Mouse (Mus musculus): ENCODE results near the gene Chd9. TPM values are rescaled to one million over a fixed set of nuclear protein-coding genes. Genes with fewer than 3 reads are reported as not detected.
A peak's percentile ranks its signal among the peaks of the same experiment; 100 is the strongest.

Gene Chd9
- polyA plus RNA-seq, 1 experiment from 2014 or later, result 70.1 TPM

DNA sequence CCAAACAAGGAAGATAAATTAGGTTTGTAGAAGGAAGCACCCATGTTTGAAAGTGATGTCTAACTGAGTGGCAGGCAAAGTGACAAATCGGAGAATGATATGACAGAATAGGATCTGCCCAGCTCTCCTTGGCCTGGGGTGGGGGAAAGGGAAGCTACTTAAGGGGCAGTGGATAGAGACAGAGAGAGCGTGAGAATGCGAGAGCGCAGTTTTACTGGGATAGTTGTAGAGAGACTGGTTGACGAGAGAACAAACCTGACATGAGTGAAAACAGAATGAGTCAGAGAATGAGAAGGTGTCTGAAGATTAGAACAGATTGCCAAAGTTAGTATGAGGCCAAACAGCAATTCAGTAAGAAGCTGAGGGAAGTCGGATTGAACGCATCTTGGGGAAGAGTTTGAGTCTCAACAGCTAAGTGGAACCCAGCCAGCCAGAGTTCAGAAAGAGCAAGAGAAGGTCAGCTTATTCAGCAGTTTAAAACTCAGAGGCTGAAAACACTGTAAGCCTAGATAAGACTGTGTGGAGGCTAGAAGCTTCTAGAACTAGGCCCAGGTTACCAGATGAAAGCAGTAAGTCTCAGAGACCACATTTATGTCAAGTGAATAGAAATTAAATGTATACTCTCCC lies 231.8 kb downstream of the Chd9 start:
- no peak overlapping the region for H3K9ac ChIP-seq (ENCODE audit: low read depth, low read length)
- WGBS, result 82% methylated on average over 7 of the region's 7 CpGs
- no peaks in the 10 kb centered on the region for H3K9me3 ChIP-seq (ENCODE audit: control insufficient read depth, low read length)
- no peak for ATAC-seq (ENCODE audit: low FRiP score, low TSS enrichment)
- H3K4me1 ChIP-seq (ENCODE audit: control insufficient read depth, insufficient read depth, low read length), result no peaks in the 10 kb centered on the region
- H3K36me3 ChIP-seq (ENCODE audit: control insufficient read depth, insufficient read depth, low read length), result peaks cover 3% of the 10 kb centered on the region; the same call in 1 of the 2 replicates
- H3K4me2 ChIP-seq (replicated peaks; ENCODE audit: low read depth, low read length), result no peak overlapping the region
- H3K4me3 ChIP-seq (ENCODE audit: low read length), result no peak overlapping the region
- H3K27ac ChIP-seq (ENCODE audit: low read depth, low read length), result no peak overlapping the region
- H3K27me3 ChIP-seq (ENCODE audit: control insufficient read depth, insufficient read depth, low read length), result no peaks in the 10 kb centered on the region

DNA sequence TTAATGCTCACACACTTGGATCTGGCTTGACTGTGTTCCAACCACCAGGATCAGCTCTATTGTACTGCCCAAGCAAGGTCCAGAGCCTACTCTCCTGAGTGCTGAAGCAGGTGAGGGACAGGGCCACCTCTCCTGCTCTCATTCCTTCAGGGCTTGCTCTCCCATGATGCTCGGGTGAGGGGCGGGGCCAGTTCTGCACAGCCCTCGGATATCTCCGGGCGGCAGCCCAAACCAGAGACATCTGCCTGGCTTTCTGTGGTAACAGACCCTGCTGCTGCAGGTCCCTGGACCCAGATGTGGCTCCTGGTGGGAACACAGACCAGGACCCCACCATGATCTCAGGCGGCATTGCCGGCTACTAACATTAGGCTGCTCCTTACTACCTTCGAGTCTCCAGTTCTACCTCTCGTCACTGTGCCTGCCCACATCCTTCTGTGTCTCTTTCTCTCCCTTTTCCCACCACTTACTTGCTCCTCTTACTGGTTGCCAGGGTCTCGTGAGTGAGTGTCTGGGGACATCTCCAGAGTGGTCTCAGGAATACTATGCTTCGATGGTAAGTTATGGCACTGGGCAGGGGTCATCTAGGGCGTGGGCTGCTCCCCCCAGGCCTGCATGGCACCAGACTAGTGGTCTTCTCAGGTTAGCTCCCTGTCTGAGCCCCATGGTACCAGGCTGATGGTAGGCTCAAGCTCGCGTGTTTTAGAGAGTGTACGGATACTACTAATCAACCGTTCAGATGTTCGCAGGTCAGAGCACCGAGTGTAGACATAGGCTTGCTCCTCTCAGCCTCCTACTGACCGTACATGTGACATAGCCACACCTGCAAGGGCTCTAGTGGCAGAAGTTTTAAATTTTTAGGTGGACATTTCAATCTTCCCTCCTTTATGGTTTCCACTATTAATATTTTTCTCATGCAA lies 232.7 kb downstream of the Chd9 start:
- Histone ChIP-seq H3K9ac (ENCODE audit: low read depth, low read length) (no peak overlapping the region), H3K4me2 (replicated peaks; ENCODE audit: low read depth, low read length) (no peak overlapping the region), H3K27me3 (ENCODE audit: control insufficient read depth, insufficient read depth, low read length) (no peaks in the 10 kb centered on the region), H3K36me3 (ENCODE audit: control insufficient read depth, insufficient read depth, low read length) (peaks cover 3% of the 10 kb centered on the region; the same call in 1 of the 2 replicates), H3K4me1 (ENCODE audit: control insufficient read depth, insufficient read depth, low read length) (no peaks in the 10 kb centered on the region), H3K9me3 (ENCODE audit: control insufficient read depth, low read length) (no peaks in the 10 kb centered on the region), H3K4me3 (ENCODE audit: low read length) (no peak overlapping the region), H3K27ac (ENCODE audit: low read depth, low read length) (no peak overlapping the region)
- ATAC-seq (ENCODE audit: low FRiP score, low TSS enrichment), result no peak
- WGBS, result 78% methylated on average over 19 of the region's 19 CpGs

DNA sequence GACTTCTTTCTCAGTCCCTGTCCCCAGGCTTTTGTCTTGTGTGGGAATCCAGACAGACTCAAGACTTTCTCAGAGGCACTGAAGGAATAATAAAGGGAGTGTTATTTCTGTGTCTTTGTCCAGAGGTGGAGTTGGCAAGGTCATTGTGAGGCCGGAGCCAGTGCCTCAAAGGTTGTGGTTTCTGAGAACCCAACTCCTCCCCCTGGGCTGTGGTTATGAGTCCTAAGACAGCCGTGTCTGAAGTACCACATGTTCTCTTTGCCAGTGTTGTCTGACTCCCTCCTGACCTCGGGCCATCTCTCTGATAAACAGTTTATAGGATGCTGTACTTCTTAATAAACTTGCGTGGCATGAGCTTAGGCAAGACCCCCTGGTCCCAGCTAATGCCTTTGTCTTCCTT lies 237.0 kb downstream of the Chd9 start:
- H3K27ac ChIP-seq (ENCODE audit: low read depth, low read length), result no peak overlapping the region
- WGBS, result 71% methylated on average over 4 of the region's 4 CpGs
- H3K4me1 ChIP-seq (ENCODE audit: control insufficient read depth, insufficient read depth, low read length), result peaks cover 2% of the 10 kb centered on the region; the same call in 1 of the 2 replicates
- no peak overlapping the region for H3K4me3 ChIP-seq (ENCODE audit: low read length)
- no peaks in the 10 kb centered on the region for H3K36me3 ChIP-seq (ENCODE audit: control insufficient read depth, insufficient read depth, low read length)
- no peak for ATAC-seq (ENCODE audit: low FRiP score, low TSS enrichment)
- H3K4me2 ChIP-seq (replicated peaks; ENCODE audit: low read depth, low read length), result no peak overlapping the region
- no peaks in the 10 kb centered on the region for H3K27me3 ChIP-seq (ENCODE audit: control insufficient read depth, insufficient read depth, low read length)
- H3K9ac ChIP-seq (ENCODE audit: low read depth, low read length), result no peak overlapping the region
- no peaks in the 10 kb centered on the region for H3K9me3 ChIP-seq (ENCODE audit: control insufficient read depth, low read length)

DNA sequence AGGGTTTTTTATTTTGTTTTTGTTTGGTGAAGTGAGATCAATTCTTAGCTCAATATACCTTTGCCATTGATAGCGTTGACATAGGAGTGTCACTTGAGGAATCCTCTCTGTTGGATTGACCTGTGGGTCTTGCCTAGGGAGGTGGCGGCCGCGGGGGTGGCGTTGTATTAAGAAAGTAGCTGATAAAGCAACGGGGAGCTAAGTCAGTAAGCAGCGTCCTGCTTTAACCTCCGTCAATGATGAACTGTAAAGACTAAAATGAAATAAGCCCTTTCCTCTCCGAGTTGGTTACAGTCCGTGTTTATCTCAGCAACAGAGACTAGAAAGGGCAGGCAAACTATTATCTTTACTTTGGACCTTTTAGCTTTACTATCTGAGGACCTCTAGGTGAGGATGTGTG lies 241.3 kb downstream of the Chd9 start:
- Histone ChIP-seq H3K4me3 (ENCODE audit: low read length) (peak overlapping the region; percentile 91), H3K36me3 (ENCODE audit: control insufficient read depth, insufficient read depth, low read length) (no peaks in the 10 kb centered on the region; the same call in 1 of the 2 replicates), H3K9ac (ENCODE audit: low read depth, low read length) (peak overlapping the region; percentile 78), H3K27me3 (ENCODE audit: control insufficient read depth, insufficient read depth, low read length) (no peaks in the 10 kb centered on the region), H3K27ac (ENCODE audit: low read depth, low read length) (no peak overlapping the region), H3K4me1 (ENCODE audit: control insufficient read depth, insufficient read depth, low read length) (peaks cover 7% of the 10 kb centered on the region; the same call in 1 of the 2 replicates), H3K4me2 (replicated peaks; ENCODE audit: low read depth, low read length) (peak overlapping the region; percentile 55), H3K9me3 (ENCODE audit: control insufficient read depth, low read length) (no peaks in the 10 kb centered on the region)
- ATAC-seq (ENCODE audit: low FRiP score, low TSS enrichment), result 0 out of 2 replicates have a peak, but pooled peaks have one; percentile 1
- 4% methylated on average over 10 of the region's 10 CpGs for WGBS

DNA sequence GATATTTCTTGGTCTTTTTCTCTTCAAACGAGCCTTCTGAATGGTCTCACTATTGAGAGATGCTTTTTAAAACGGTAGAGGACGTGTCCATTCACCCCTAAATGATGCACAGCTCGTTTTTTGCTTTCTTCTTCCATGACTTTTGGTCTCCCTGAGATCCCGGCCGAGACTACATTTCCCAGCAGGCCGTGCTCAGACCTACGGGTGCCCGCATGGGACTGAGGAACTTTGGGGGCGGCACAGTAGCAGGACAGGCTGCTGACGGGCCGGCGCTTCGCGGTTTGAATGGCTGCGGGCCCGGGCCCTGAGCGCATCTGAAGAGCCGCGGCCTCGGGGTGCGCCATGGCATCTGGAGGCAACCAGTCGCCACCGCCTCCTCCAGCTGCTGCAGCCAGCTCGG lies 241.7 kb downstream of the Chd9 start, which contains the start of gene Rbl2:
TSS of gene Rbl2 (plus strand) at position 224 of the 400 bp plus-strand sequence.
- Histone ChIP-seq H3K4me2 (replicated peaks; ENCODE audit: low read depth, low read length) (peak within 1 kb of the TSS; percentile 55), H3K9ac (ENCODE audit: low read depth, low read length) (peak within 1 kb of the TSS; percentile 78), H3K27me3 (ENCODE audit: control insufficient read depth, insufficient read depth, low read length) (no peaks in the 10 kb centered on the region), H3K36me3 (ENCODE audit: control insufficient read depth, insufficient read depth, low read length) (no peaks in the 10 kb centered on the region; the same call in 1 of the 2 replicates), H3K4me1 (ENCODE audit: control insufficient read depth, insufficient read depth, low read length) (peaks cover 7% of the 10 kb centered on the region; the same call in 1 of the 2 replicates), H3K27ac (ENCODE audit: low read depth, low read length) (peak within 1 kb of the TSS; percentile 73), H3K9me3 (ENCODE audit: control insufficient read depth, low read length) (no peaks in the 10 kb centered on the region), H3K4me3 (ENCODE audit: low read length) (peak within 1 kb of the TSS; percentile 91)
- WGBS, result under 1% methylated on average over 25 of the region's 25 CpGs
- peak; percentile 95 for ATAC-seq (ENCODE audit: low FRiP score, low TSS enrichment)

DNA sequence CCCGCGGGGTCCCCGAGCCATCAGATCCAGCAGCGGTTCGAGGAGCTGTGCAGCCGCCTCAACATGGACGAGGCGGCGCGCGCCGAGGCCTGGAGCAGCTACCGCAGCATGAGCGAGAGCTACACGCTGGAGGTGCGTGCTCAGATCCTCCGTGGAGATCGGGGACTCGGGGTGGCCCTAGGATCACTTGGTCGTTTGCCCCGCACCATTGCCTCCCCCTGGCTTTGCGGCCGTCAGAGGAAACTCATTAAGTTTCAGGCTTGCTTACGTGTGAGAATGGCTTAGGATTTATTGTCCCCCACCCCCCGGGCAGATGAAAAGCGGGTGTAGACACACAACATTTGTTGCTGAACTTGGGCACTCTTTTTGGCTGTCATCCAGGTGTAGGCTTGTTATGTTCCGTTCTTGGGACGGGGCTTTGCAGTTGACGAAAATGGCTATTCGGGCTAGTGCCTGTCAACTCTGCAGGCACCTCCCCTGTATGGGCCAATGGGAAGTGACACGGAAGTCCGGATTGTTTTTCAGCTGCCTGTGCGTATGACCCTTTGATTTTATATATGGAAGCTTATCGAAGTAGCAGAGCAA lies 242.2 kb downstream of the Chd9 start:
- under 1% methylated on average over 34 of the region's 34 CpGs for WGBS
- H3K4me1 ChIP-seq (ENCODE audit: control insufficient read depth, insufficient read depth, low read length), result peaks cover 7% of the 10 kb centered on the region; the same call in 1 of the 2 replicates
- H3K27me3 ChIP-seq (ENCODE audit: control insufficient read depth, insufficient read depth, low read length), result no peaks in the 10 kb centered on the region
- no peaks in the 10 kb centered on the region for H3K9me3 ChIP-seq (ENCODE audit: control insufficient read depth, low read length)
- H3K9ac ChIP-seq (ENCODE audit: low read depth, low read length), result peak overlapping the region; percentile 78
- ATAC-seq (ENCODE audit: low FRiP score, low TSS enrichment), result peak; percentile 83
- H3K36me3 ChIP-seq (ENCODE audit: control insufficient read depth, insufficient read depth, low read length), result no peaks in the 10 kb centered on the region; the same call in 1 of the 2 replicates
- H3K4me3 ChIP-seq (ENCODE audit: low read length), result peak overlapping the region; percentile 91
- peak overlapping the region; percentile 55 for H3K4me2 ChIP-seq (replicated peaks; ENCODE audit: low read depth, low read length)
- peak overlapping the region; percentile 73 for H3K27ac ChIP-seq (ENCODE audit: low read depth, low read length)

DNA sequence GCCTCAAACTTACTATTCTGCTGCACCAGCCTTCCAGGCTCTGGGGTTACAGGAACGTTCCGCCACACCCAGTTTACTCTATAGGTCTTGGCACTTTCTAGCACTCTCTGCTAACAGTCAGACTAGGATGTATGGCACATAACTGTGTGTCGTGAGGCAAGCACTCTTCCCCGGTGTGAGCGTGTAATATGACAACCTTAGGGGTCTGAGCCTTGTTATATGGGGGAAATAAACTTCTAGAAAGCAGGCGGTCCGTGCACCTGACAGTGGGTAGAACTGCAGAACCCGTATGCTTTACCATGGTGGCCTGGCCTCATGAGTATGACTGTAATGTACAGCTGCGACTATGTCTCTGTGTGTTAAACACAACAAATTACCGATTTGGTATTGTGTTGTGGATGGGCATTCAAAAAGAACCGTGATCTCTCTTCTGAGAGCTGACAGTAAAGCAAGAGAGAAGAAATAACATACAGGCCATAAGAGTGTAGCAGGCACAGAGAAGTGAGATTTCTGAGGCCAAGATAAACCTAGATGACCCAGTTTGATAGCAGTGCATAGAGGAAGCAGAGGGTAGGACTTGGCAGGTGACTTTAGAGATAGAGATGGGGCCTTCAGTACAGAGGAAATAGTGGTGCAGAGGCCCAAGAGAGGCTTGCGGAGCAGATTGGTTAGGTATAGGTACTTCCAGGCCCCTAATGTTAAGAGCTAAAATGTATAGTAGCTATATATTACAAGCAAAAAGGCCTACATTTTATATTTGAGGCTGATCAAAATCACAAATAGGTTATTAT lies 249.1 kb downstream of the Chd9 start:
- no peaks in the 10 kb centered on the region for H3K4me1 ChIP-seq (ENCODE audit: control insufficient read depth, insufficient read depth, low read length)
- no peaks in the 10 kb centered on the region for H3K9me3 ChIP-seq (ENCODE audit: control insufficient read depth, low read length)
- ATAC-seq (ENCODE audit: low FRiP score, low TSS enrichment), result no peak
- H3K27ac ChIP-seq (ENCODE audit: low read depth, low read length), result no peak overlapping the region
- no peaks in the 10 kb centered on the region for H3K27me3 ChIP-seq (ENCODE audit: control insufficient read depth, insufficient read depth, low read length)
- no peak overlapping the region for H3K4me2 ChIP-seq (replicated peaks; ENCODE audit: low read depth, low read length)
- H3K36me3 ChIP-seq (ENCODE audit: control insufficient read depth, insufficient read depth, low read length), result peaks cover 27% of the 10 kb centered on the region; the same call in 1 of the 2 replicates
- WGBS, result 93% methylated on average over 12 of the region's 12 CpGs
- no peak overlapping the region for H3K9ac ChIP-seq (ENCODE audit: low read depth, low read length)
- H3K4me3 ChIP-seq (ENCODE audit: low read length), result no peak overlapping the region

DNA sequence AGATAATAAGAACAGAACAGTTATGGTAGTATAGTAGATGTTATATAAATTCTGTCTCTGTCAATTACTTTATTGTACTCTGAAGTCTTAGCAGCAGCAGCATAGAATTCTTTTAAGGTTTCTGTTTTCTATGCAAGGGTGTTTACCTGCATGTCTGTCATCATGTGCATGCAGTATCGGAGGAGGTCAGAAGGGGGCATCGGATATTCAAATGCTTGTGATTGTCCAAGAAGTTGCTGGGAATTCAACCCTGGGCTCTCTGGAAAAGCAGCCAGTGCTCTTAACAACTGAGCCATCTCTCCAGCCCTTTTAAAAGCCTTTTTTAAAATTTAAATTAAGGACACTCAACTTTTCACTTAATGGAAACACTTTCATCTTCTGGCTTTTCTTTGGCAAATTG lies 251.5 kb downstream of the Chd9 start:
- no peak for ATAC-seq (ENCODE audit: low FRiP score, low TSS enrichment)
- Histone ChIP-seq H3K4me2 (replicated peaks; ENCODE audit: low read depth, low read length) (no peak overlapping the region), H3K27ac (ENCODE audit: low read depth, low read length) (no peak overlapping the region), H3K4me1 (ENCODE audit: control insufficient read depth, insufficient read depth, low read length) (no peaks in the 10 kb centered on the region), H3K27me3 (ENCODE audit: control insufficient read depth, insufficient read depth, low read length) (no peaks in the 10 kb centered on the region), H3K9ac (ENCODE audit: low read depth, low read length) (no peak overlapping the region), H3K9me3 (ENCODE audit: control insufficient read depth, low read length) (no peaks in the 10 kb centered on the region), H3K36me3 (ENCODE audit: control insufficient read depth, insufficient read depth, low read length) (peaks cover 27% of the 10 kb centered on the region; the same call in 1 of the 2 replicates), H3K4me3 (ENCODE audit: low read length) (no peak overlapping the region)
- WGBS, result 96% methylated on average over 2 of the region's 2 CpGs
